Mouse (Mus musculus) testis, adult 2 months (tissue): ENCODE results near the gene Gm20696.

Source experiments
- CTCF ChIP-seq: fragments of 200-500 bp; IDR thresholded peaks from 2 replicates; pipeline ENCODE4 v1.5.1; 2012; ENCODE audit warnings: low read depth, mild to moderate bottlenecking, inconsistent platforms, low read length, moderate library complexity; ENCODE audit not compliant: control insufficient read depth, insufficient read depth, insufficient replicate concordance
- POLR2A ChIP-seq: fragments of 200-500 bp; IDR thresholded peaks from 2 replicates; pipeline ENCODE4 v1.6.1; 2012; ENCODE audit warnings: low read depth, mild to moderate bottlenecking, inconsistent platforms, low read length, moderate library complexity; ENCODE audit not compliant: control insufficient read depth

DNA sequence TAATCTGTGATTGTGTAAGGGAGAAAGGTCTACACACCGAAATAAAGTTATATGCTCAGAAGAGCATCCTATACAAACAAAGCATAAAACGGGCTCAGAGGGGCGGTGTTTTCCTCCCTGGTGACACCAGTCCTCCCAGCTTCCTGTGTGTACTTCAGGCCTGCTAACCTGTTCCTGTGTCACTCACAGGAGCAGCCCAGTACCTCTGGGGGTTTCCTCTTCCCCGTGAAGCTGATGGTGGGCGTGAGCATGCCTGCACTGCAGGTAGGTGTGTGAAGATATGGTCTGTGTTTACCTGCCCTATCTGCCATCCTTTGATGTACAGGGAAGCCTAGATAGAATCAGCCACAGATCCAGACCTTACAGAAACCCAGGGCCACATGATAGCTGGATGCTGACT is 286.5 kb downstream of the Gm20696 start:
- TF ChIP-seq CTCF (no peak), POLR2A (no peak)
